Mouse (Mus musculus): Measurements from ENCODE around the gene Vps54. TPM values are rescaled to one million over a fixed set of nuclear protein-coding genes. Genes with fewer than 3 reads are reported as not detected.

Gene Vps54
- polyA plus RNA-seq, 1 experiment from 2014 or later, result 8.4 TPM

DNA sequence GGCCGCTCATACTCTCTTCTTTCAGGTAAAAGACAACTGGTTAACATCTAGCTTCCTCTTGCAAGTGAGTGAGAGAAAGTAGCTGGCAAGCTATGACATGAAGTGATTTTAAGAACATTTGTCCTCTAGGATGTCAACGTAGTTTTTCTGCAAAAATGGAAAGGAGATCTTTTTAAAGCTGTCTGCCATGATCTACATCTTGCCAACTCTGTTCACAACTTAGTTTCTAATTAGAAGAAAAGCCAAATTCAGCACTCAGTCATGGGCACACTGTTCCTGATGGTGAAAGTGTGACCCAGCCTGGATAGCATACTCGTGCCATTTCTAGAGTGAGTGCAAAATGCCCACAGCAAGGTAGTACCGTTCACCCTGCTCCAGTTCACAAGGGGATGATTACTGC lies 100.0 kb downstream of the Vps54 start:
- ATAC-seq (no peak), DNase-seq (ENCODE audit: low spot score) (no peak)
- WGBS, result 82% methylated on average over 4 of the region's 4 CpGs
- H3K27me3 ChIP-seq (replicated peaks; ENCODE audit: control insufficient read depth, insufficient read depth, low read length), result no peaks in the 10 kb centered on the region
- no peak overlapping the region for H3K27ac ChIP-seq (ENCODE audit: low read depth, low read length)
- no peak overlapping the region for H3K9ac ChIP-seq (ENCODE audit: low read length)
- no peak overlapping the region for H3K4me3 ChIP-seq (ENCODE audit: low read depth, low read length)
- no peak overlapping the region for H3K4me2 ChIP-seq (ENCODE audit: low read length)
- no peaks in the 10 kb centered on the region for H3K9me3 ChIP-seq (replicated peaks; ENCODE audit: control insufficient read depth, low read length)
- H3K4me1 ChIP-seq (ENCODE audit: control insufficient read depth, insufficient read depth, low read length), result no peaks in the 10 kb centered on the region
- H3K36me3 ChIP-seq (ENCODE audit: control insufficient read depth, insufficient read depth, low read length), result no peaks in the 10 kb centered on the region

DNA sequence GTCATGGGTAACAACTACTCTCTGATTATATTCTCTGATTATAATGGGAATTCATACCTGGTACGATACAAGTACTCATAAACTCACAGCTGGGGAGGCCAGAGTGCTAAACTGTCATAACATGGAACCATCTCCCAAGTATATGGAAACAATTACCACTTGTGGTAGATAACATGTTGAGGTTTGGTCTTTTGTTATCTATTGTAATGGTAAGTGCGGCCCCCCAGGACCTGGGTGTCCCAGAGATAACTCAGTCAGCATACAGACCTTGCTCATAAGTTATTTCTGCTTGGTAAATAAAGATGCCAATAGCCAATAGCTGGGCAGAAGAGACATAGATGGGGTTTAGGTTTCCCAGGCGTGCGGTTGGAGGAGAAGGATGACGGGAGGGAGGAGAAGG lies 104.4 kb downstream of the Vps54 start:
- Histone ChIP-seq H3K4me1 (ENCODE audit: control insufficient read depth, insufficient read depth, low read length) (no peaks in the 10 kb centered on the region), H3K9ac (ENCODE audit: low read length) (no peak overlapping the region), H3K27ac (ENCODE audit: low read depth, low read length) (no peak overlapping the region), H3K36me3 (ENCODE audit: control insufficient read depth, insufficient read depth, low read length) (0 out of 2 replicates have a peak, but pooled peaks cover under 1% of the 10 kb centered on the region), H3K9me3 (replicated peaks; ENCODE audit: control insufficient read depth, low read length) (no peaks in the 10 kb centered on the region), H3K4me2 (ENCODE audit: low read length) (no peak overlapping the region), H3K27me3 (replicated peaks; ENCODE audit: control insufficient read depth, insufficient read depth, low read length) (no peaks in the 10 kb centered on the region), H3K4me3 (ENCODE audit: low read depth, low read length) (no peak overlapping the region)
- no peak for ATAC-seq
- 96% methylated on average over 5 of the region's 5 CpGs for WGBS
- DNase-seq (ENCODE audit: low spot score), result no peak

DNA sequence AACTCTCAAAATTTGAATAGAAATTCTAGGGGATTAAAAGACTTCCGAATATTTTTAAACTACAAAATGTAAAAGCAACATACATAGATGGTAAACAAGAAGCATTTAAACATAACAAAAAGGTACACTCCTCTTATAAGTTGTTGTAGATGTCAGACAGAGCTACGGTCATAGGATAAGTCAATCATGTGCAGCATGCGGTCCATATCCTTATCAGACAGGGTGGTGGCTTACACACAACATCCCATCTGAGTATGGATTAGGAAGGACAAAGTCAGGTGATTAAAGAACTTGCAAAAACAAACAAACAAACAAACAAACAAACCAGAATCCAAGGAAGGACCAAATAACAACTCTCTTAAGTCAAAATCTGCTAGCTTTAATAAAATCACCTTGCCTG lies 106.9 kb downstream of the Vps54 start:
- Histone ChIP-seq H3K9me3 (replicated peaks; ENCODE audit: control insufficient read depth, low read length) (no peaks in the 10 kb centered on the region), H3K36me3 (ENCODE audit: control insufficient read depth, insufficient read depth, low read length) (0 out of 2 replicates have a peak, but pooled peaks cover 4% of the 10 kb centered on the region), H3K27me3 (replicated peaks; ENCODE audit: control insufficient read depth, insufficient read depth, low read length) (no peaks in the 10 kb centered on the region), H3K27ac (ENCODE audit: low read depth, low read length) (no peak overlapping the region), H3K4me2 (ENCODE audit: low read length) (no peak overlapping the region), H3K4me3 (ENCODE audit: low read depth, low read length) (no peak overlapping the region), H3K9ac (ENCODE audit: low read length) (no peak overlapping the region), H3K4me1 (ENCODE audit: control insufficient read depth, insufficient read depth, low read length) (no peaks in the 10 kb centered on the region)
- 93% methylated on average over 3 of the region's 3 CpGs for WGBS
- ATAC-seq (no peak), DNase-seq (ENCODE audit: low spot score) (no peak)

GRCm38 (mm10) chr11:21348890-21349289 lies 109.8 kb downstream of the Vps54 start:
- H3K4me2 ChIP-seq (ENCODE audit: low read length), result no peak overlapping the region
- no peak overlapping the region for H3K4me3 ChIP-seq (ENCODE audit: low read depth, low read length)
- H3K9ac ChIP-seq (ENCODE audit: low read length), result no peak overlapping the region
- DNase-seq (ENCODE audit: low spot score), result no peak
- H3K36me3 ChIP-seq (ENCODE audit: control insufficient read depth, insufficient read depth, low read length), result peaks cover 15% of the 10 kb centered on the region; the same call in 1 of the 2 replicates
- no peak for ATAC-seq
- no peaks in the 10 kb centered on the region for H3K27me3 ChIP-seq (replicated peaks; ENCODE audit: control insufficient read depth, insufficient read depth, low read length)
- no peaks in the 10 kb centered on the region for H3K9me3 ChIP-seq (replicated peaks; ENCODE audit: control insufficient read depth, low read length)
- no peak overlapping the region for H3K27ac ChIP-seq (ENCODE audit: low read depth, low read length)
- H3K4me1 ChIP-seq (ENCODE audit: control insufficient read depth, insufficient read depth, low read length), result no peaks in the 10 kb centered on the region
- 80% methylated on average over 2 of the region's 2 CpGs for WGBS

GRCm38 (mm10) chr11:21351296-21351695 lies 112.2 kb downstream of the Vps54 start:
- H3K36me3 ChIP-seq (ENCODE audit: control insufficient read depth, insufficient read depth, low read length), result peaks cover 15% of the 10 kb centered on the region; the same call in 1 of the 2 replicates
- no peaks in the 10 kb centered on the region for H3K9me3 ChIP-seq (replicated peaks; ENCODE audit: control insufficient read depth, low read length)
- H3K27me3 ChIP-seq (replicated peaks; ENCODE audit: control insufficient read depth, insufficient read depth, low read length), result no peaks in the 10 kb centered on the region
- no peaks in the 10 kb centered on the region for H3K4me1 ChIP-seq (ENCODE audit: control insufficient read depth, insufficient read depth, low read length)
- H3K4me2 ChIP-seq (ENCODE audit: low read length), result no peak overlapping the region
- H3K9ac ChIP-seq (ENCODE audit: low read length), result no peak overlapping the region
- 90% methylated on average over 7 of the region's 7 CpGs for WGBS
- no peak overlapping the region for H3K4me3 ChIP-seq (ENCODE audit: low read depth, low read length)
- ATAC-seq, result no peak
- no peak for DNase-seq (ENCODE audit: low spot score)
- H3K27ac ChIP-seq (ENCODE audit: low read depth, low read length), result no peak overlapping the region

DNA sequence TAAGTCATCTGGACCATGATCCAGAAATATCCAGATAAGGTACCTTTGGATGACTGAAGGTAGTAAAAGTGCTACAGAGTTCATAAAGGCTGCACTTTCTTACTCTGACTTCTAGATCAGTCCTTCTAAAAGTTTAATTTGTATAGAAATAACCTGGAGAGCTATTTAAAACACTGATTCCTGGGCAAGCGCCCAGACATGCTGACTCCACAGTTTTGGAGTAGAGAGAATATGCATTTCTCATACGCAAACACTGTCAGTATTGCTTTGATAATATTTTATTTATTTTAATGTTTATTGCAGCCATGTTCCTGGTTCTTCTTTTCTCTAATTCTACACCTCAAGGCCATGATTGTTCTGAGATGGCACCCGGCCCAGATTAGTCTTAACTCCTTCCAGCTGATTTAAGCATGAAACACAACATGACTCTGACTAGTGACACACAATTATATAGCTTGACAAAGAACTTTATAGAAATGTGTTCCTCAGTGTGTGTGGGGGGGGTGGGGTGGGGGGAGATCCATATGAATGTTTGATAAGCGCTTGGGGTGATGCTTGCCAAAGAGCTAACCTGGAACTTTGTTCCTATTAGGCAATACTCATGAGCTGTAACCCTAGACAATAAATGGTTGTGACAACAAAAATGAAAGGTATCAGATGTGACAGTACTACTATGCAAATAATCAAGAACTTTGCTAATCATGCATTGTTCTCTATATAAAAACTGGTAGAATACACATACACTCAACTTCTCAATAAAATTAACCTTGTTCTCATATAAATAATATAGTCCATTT lies 124.3 kb downstream of the Vps54 start:
- ATAC-seq (no peak), DNase-seq (ENCODE audit: low spot score) (no peak)
- H3K4me1 ChIP-seq (ENCODE audit: control insufficient read depth, insufficient read depth, low read length), result no peaks in the 10 kb centered on the region
- WGBS, result 82% methylated on average over 4 of the region's 4 CpGs
- H3K27ac ChIP-seq (ENCODE audit: low read depth, low read length), result no peak overlapping the region
- no peaks in the 10 kb centered on the region for H3K27me3 ChIP-seq (replicated peaks; ENCODE audit: control insufficient read depth, insufficient read depth, low read length)
- H3K9ac ChIP-seq (ENCODE audit: low read length), result no peak overlapping the region
- no peak overlapping the region for H3K4me3 ChIP-seq (ENCODE audit: low read depth, low read length)
- no peaks in the 10 kb centered on the region for H3K9me3 ChIP-seq (replicated peaks; ENCODE audit: control insufficient read depth, low read length)
- no peak overlapping the region for H3K4me2 ChIP-seq (ENCODE audit: low read length)
- no peaks in the 10 kb centered on the region for H3K36me3 ChIP-seq (ENCODE audit: control insufficient read depth, insufficient read depth, low read length)

DNA sequence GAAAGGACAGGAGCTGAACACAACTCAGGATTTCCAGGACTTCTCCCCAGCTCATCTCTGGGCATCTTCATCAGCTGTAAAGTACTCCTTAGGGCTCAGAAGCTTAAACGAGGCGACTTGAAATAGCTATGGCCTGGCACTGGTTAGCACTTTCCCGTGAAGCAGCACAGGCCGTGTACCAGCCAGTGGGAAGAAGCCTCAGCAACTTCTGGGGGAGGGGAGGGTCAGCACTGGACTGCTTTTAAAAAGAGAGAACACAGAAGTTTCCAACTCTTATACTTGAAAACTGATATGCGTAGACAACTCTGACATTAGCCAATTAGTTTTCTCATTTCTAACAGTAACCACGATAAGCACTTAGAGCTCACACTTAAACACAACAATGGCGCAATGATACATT lies 129.4 kb downstream of the Vps54 start:
- DNase-seq (ENCODE audit: low spot score) (no peak), ATAC-seq (no peak)
- Histone ChIP-seq H3K27ac (ENCODE audit: low read depth, low read length) (no peak overlapping the region), H3K9ac (ENCODE audit: low read length) (no peak overlapping the region), H3K4me1 (ENCODE audit: control insufficient read depth, insufficient read depth, low read length) (peaks cover 14% of the 10 kb centered on the region), H3K4me2 (ENCODE audit: low read length) (peak overlapping the region; percentile 71; the same call in 1 of the 2 replicates), H3K27me3 (replicated peaks; ENCODE audit: control insufficient read depth, insufficient read depth, low read length) (no peaks in the 10 kb centered on the region), H3K4me3 (ENCODE audit: low read depth, low read length) (no peak overlapping the region), H3K9me3 (replicated peaks; ENCODE audit: control insufficient read depth, low read length) (no peaks in the 10 kb centered on the region), H3K36me3 (ENCODE audit: control insufficient read depth, insufficient read depth, low read length) (no peaks in the 10 kb centered on the region)
- WGBS, result 57% methylated on average over 7 of the region's 7 CpGs

DNA sequence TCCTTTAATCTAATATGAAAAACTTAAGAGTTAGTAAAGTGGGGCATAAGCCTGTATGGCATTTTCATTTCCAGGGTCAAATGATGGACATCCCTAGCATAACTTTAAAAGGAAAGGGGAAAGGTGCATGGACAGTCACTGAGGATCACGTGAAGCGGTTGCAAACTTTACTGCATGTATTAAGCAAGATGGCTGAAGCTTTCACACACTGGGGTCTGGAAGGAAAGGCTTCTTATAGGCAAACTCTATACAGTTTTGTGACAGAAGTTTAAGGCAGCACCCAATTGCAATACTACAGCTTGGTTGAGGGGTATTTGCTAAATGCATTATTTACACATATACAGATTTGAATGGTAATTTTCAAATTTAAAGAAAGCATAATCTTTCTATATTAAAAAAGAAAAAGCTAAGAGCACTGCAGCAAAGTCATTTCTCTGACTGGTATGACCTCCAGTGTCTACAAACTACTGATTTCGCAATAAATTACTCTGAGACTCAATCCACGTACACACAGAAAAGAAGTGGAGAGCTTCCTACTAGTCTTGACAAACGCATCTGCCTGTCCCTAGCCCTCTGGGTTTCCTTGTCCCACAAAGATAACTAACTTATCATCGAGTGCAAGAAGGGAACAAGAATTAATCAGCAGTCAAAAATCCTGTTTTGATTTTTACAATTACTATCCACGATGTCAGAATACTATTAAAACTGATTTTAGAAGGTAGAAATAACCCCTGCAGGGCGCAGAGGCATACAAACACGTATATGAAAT lies 130.4 kb downstream of the Vps54 start:
- Histone ChIP-seq H3K36me3 (ENCODE audit: control insufficient read depth, insufficient read depth, low read length) (no peaks in the 10 kb centered on the region), H3K4me1 (ENCODE audit: control insufficient read depth, insufficient read depth, low read length) (peaks cover 14% of the 10 kb centered on the region), H3K9me3 (replicated peaks; ENCODE audit: control insufficient read depth, low read length) (no peaks in the 10 kb centered on the region), H3K27ac (ENCODE audit: low read depth, low read length) (no peak overlapping the region), H3K4me2 (ENCODE audit: low read length) (peak overlapping the region; percentile 71), H3K27me3 (replicated peaks; ENCODE audit: control insufficient read depth, insufficient read depth, low read length) (no peaks in the 10 kb centered on the region), H3K4me3 (ENCODE audit: low read depth, low read length) (peak overlapping the region; percentile 81), H3K9ac (ENCODE audit: low read length) (peak overlapping the region; percentile 86; the same call in 1 of the 2 replicates)
- DNase-seq (ENCODE audit: low spot score), result no peak
- no peak for ATAC-seq
- 31% methylated on average over 9 of the region's 9 CpGs for WGBS
